Mouse (Mus musculus) liver, embryonic 11.5 days (tissue): ENCODE results near the gene Myh4. TPM values are rescaled to one million over a fixed set of nuclear protein-coding genes. Genes with fewer than 3 reads are reported as not detected.

Experiments
- ATAC-seq: fragments of 200-750 bp; cut with Nextera tagmentation; replicated peaks from 2 replicates; pipeline ENCODE4 v1.8.0; 2017; ENCODE audit warnings: moderate number of reproducible peaks, mild to moderate bottlenecking, moderate TSS enrichment, moderate library complexity; ENCODE audit not compliant: low FRiP score
- DNase-seq: peaks from one replicate; pipeline ENCODE4 v3.0.0-alpha.2; 2017; ENCODE audit warnings: low spot score
- H3K27ac ChIP-seq: fragments of 300-500 bp; sonication (generic); 2 replicates; pipeline ENCODE4 v1.5.1; 2014; ENCODE audit warnings: mild to moderate bottlenecking, low read depth, low read length, control low read depth
- H3K27me3 ChIP-seq: fragments of 300-500 bp; sonication (generic); replicated peaks from 2 replicates; pipeline ENCODE4 v1.6.1; 2014; ENCODE audit warnings: low read length, mixed read lengths; ENCODE audit not compliant: control insufficient read depth, insufficient read depth
- H3K36me3 ChIP-seq: fragments of 300-500 bp; sonication (generic); 2 replicates; pipeline ENCODE4 v1.6.1; 2014; ENCODE audit warnings: mild to moderate bottlenecking, low read length, moderate library complexity, mixed read lengths; ENCODE audit not compliant: control insufficient read depth, insufficient read depth
- H3K4me1 ChIP-seq: fragments of 300-500 bp; sonication (generic); replicated peaks from 2 replicates; pipeline ENCODE4 v1.6.1; 2014; ENCODE audit warnings: low read length, mixed read lengths; ENCODE audit not compliant: control insufficient read depth, insufficient read depth
- H3K4me2 ChIP-seq: fragments of 300-500 bp; sonication (generic); 2 replicates; pipeline ENCODE4 v1.6.1; 2014; ENCODE audit warnings: mild to moderate bottlenecking, control low read depth, moderate library complexity
- H3K4me3 ChIP-seq: fragments of 300-500 bp; sonication (generic); 2 replicates; pipeline ENCODE4 v1.5.1; 2014; ENCODE audit warnings: low read depth, low read length, control low read depth
- H3K9ac ChIP-seq: fragments of 300-500 bp; sonication (generic); 2 replicates; pipeline ENCODE4 v1.6.1; 2014; ENCODE audit warnings: low read depth, low read length, control low read depth
- H3K9me3 ChIP-seq: fragments of 300-500 bp; sonication (generic); 2 replicates; pipeline ENCODE4 v1.6.1; 2016; ENCODE audit warnings: low read length, inconsistent platforms, mixed read lengths; ENCODE audit not compliant: control insufficient read depth
- WGBS: fragments of 180-500 bp; shearing (Covaris S2); extraction: QIAGEN DNeasy Blood & Tissue Kit; methylation state at CpG from one replicate; pipeline ENCODE4 v1.1.7; 2014; 5-methylcytosine and 5-hydroxymethylcytosine counted together
- polyA plus RNA-seq: library from polyadenylated mRNA; unstranded; fragments of >200 nt; fragmentation: Nextera tagmentation; extraction: Ambion mirVana; gene quantifications from 2 replicates; pipeline ENCODE4 v1.2.1, GENCODE M21; 2014

The Myh4 gene
- polyA plus RNA-seq, 1 experiment from 2014 or later, result not detected

DNA sequence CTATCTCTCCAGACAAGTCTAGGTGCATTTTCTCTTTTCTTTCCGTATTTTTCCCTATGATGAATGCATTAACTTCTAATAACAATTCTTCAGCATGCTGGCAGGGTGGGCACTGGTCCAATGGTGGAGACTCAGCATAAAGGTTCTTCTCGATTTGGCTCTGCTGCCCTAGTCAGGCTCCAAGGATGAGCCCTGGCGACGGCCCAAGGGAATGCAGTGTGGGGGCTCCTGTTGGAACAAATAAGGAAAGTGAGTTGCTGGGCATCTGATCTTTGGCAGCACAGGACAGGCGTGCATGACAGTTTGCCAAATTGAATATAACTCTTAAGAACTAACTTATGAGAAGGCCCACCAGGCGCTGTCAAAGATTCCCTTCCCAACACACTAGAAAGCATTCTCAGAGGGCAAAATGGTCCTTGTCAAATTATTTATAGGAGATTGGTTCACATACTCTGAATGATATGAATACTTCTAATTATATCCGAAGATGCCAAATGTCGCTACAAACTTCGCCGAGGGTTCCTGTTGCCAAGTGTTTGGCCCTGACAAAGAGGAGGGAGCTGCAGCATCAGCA, 38.9 kb downstream of the Myh4 start, which contains the start of gene Myh8:
TSS of gene Myh8 (plus strand) at position 524 of the 574 bp plus-strand sequence.
- ATAC-seq (no peak), DNase-seq (no peak)
- H3K9ac ChIP-seq, result no peak within 1 kb of the TSS
- no peak within 1 kb of the TSS for H3K4me2 ChIP-seq
- no peaks in the 10 kb centered on the region for H3K4me1 ChIP-seq
- 79% methylated on average over 10 of the region's 10 CpGs for WGBS
- H3K27me3 ChIP-seq, result no peaks in the 10 kb centered on the region
- no peak within 1 kb of the TSS for H3K27ac ChIP-seq
- H3K4me3 ChIP-seq, result no peak within 1 kb of the TSS
- no peaks in the 10 kb centered on the region for H3K36me3 ChIP-seq
- H3K9me3 ChIP-seq, result no peaks in the 10 kb centered on the region

DNA sequence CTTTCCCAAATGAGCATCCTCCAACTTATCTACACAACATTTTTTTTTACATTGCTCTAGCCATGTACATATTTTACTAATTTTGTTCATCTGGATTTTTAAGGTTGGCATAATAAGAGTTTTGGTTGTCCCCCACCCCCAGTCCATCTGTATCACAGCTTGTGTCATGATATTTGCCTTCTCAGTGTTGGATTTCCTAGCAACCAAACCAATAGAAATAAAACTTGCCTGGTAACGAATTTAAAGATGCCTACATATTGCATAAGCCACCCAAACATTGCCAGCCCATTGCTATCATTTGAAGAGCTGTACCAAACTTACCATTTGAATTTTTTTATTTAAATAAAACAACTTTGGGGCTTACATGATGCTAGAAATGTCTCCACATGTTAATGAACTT, 55.6 kb downstream of the Myh4 start:
- DNase-seq (no peak), ATAC-seq (no peak)

More for the DNA sequence above, 55.6 kb downstream of the Myh4 start:
- Histone ChIP-seq H3K4me2 (no peak overlapping the region), H3K27ac (no peak overlapping the region), H3K9ac (no peak overlapping the region), H3K4me1 (no peaks in the 10 kb centered on the region), H3K4me3 (no peak overlapping the region), H3K27me3 (no peaks in the 10 kb centered on the region), H3K36me3 (no peaks in the 10 kb centered on the region), H3K9me3 (no peaks in the 10 kb centered on the region)
- WGBS, result 62% methylated on average over 1 of the region's 1 CpGs

Other genes starting within 250 kb of the Myh4 start
- 1.8 and 1.9 TPM in 2 replicates for gene Tmem220, start 212.9 kb upstream of the Myh4 start, polyA plus RNA-seq
- 17.0 and 18.5 TPM in 2 replicates for gene Adprm, start 185.4 kb upstream of the Myh4 start, polyA plus RNA-seq
- 18.8 and 20.3 TPM in 2 replicates for gene Sco1, start 185.4 kb upstream of the Myh4 start, polyA plus RNA-seq
- gene Myh3, start 159.7 kb upstream of the Myh4 start, polyA plus RNA-seq, result 0.38 and 0.78 TPM in 2 replicates
- gene Myh2, start 67.0 kb upstream of the Myh4 start, polyA plus RNA-seq, result not detected in 2 replicates
- gene Myh1, start 38.0 kb upstream of the Myh4 start, polyA plus RNA-seq, result 0.07 and 0.13 TPM in 2 replicates
- 0.13 TPM in 1 of 2 replicates, not detected in the other for gene Myh8, start 39.1 kb downstream of the Myh4 start, polyA plus RNA-seq
- gene Myh13, start 83.6 kb downstream of the Myh4 start, polyA plus RNA-seq, result not detected in 2 replicates
- gene Gas7, start 217.4 kb downstream of the Myh4 start, polyA plus RNA-seq, result 2.2 and 2.3 TPM in 2 replicates